Mouse (Mus musculus): Measurements from ENCODE around the gene Dnm3. TPM values are rescaled to one million over a fixed set of nuclear protein-coding genes. Genes with fewer than 3 reads are reported as not detected.

Dnm3 gene
- polyA plus RNA-seq, 1 experiment from 2014 or later, result 2.8 TPM

GRCm38 (mm10) chr1:162121441-162122200, 356.2 kb downstream of the Dnm3 start:
- no peak overlapping the region for H3K4me3 ChIP-seq (ENCODE audit: low read length)
- H3K4me2 ChIP-seq (ENCODE audit: low read depth, low read length), result no peak overlapping the region
- no peaks in the 10 kb centered on the region for H3K9me3 ChIP-seq (ENCODE audit: control insufficient read depth, low read length)
- H3K36me3 ChIP-seq (ENCODE audit: control insufficient read depth, insufficient read depth, low read length), result no peaks in the 10 kb centered on the region
- ATAC-seq (ENCODE audit: low read depth), result peak; percentile 78
- 32% methylated on average over 7 of the region's 7 CpGs for WGBS
- no peak overlapping the region for H3K9ac ChIP-seq (ENCODE audit: low read length)
- peaks cover 4% of the 10 kb centered on the region for H3K4me1 ChIP-seq (replicated peaks; ENCODE audit: control insufficient read depth, insufficient read depth, low read length)
- H3K27me3 ChIP-seq (ENCODE audit: control insufficient read depth, insufficient read depth, low read depth, low read length), result no peaks in the 10 kb centered on the region
- peak overlapping the region; percentile 65 for H3K27ac ChIP-seq (ENCODE audit: low read length)

- 54% methylated on average over 7 of the region's 7 CpGs for WGBS
- H3K27ac ChIP-seq (ENCODE audit: low read length), result peak overlapping the region; percentile 11
- H3K9me3 ChIP-seq (ENCODE audit: control insufficient read depth, low read length), result no peaks in the 10 kb centered on the region
- no peaks in the 10 kb centered on the region for H3K36me3 ChIP-seq (ENCODE audit: control insufficient read depth, insufficient read depth, low read length)
- H3K9ac ChIP-seq (ENCODE audit: low read length), result no peak overlapping the region
- no peak overlapping the region for H3K4me3 ChIP-seq (ENCODE audit: low read length)
- peaks cover 5% of the 10 kb centered on the region for H3K4me1 ChIP-seq (replicated peaks; ENCODE audit: control insufficient read depth, insufficient read depth, low read length)
- ATAC-seq (ENCODE audit: low read depth), result peak; percentile 82
- no peak overlapping the region for H3K4me2 ChIP-seq (ENCODE audit: low read depth, low read length)
- no peaks in the 10 kb centered on the region for H3K27me3 ChIP-seq (ENCODE audit: control insufficient read depth, insufficient read depth, low read depth, low read length)
Observed at GRCm38 (mm10) chr1:162109437-162109813, 368.4 kb downstream of the Dnm3 start.

GRCm38 (mm10) chr1:162108726-162109436, 369.0 kb downstream of the Dnm3 start:
- ATAC-seq (ENCODE audit: low read depth), result peak; percentile 49; the same call in 1 of the 2 replicates
- H3K9ac ChIP-seq (ENCODE audit: low read length), result no peak overlapping the region
- no peaks in the 10 kb centered on the region for H3K36me3 ChIP-seq (ENCODE audit: control insufficient read depth, insufficient read depth, low read length)
- H3K9me3 ChIP-seq (ENCODE audit: control insufficient read depth, low read length), result no peaks in the 10 kb centered on the region
- 62% methylated on average over 6 of the region's 6 CpGs for WGBS
- H3K4me3 ChIP-seq (ENCODE audit: low read length), result no peak overlapping the region
- no peaks in the 10 kb centered on the region for H3K27me3 ChIP-seq (ENCODE audit: control insufficient read depth, insufficient read depth, low read depth, low read length)
- peak overlapping the region; percentile 11 for H3K27ac ChIP-seq (ENCODE audit: low read length)
- H3K4me1 ChIP-seq (replicated peaks; ENCODE audit: control insufficient read depth, insufficient read depth, low read length), result peaks cover 5% of the 10 kb centered on the region
- no peak overlapping the region for H3K4me2 ChIP-seq (ENCODE audit: low read depth, low read length)

- ATAC-seq (ENCODE audit: low read depth), result no peak
- H3K27ac ChIP-seq (ENCODE audit: low read length), result no peak overlapping the region
Observed at GRCm38 (mm10) chr1:162108181-162108671, 369.6 kb downstream of the Dnm3 start.

GRCm38 (mm10) chr1:162107011-162107606, 370.7 kb downstream of the Dnm3 start:
- H3K36me3 ChIP-seq (ENCODE audit: control insufficient read depth, insufficient read depth, low read length), result no peaks in the 10 kb centered on the region
- no peaks in the 10 kb centered on the region for H3K27me3 ChIP-seq (ENCODE audit: control insufficient read depth, insufficient read depth, low read depth, low read length)
- peaks cover 5% of the 10 kb centered on the region for H3K4me1 ChIP-seq (replicated peaks; ENCODE audit: control insufficient read depth, insufficient read depth, low read length)
- WGBS, result 87% methylated on average over 4 of the region's 4 CpGs
- ATAC-seq (ENCODE audit: low read depth), result no peak
- no peak overlapping the region for H3K4me2 ChIP-seq (ENCODE audit: low read depth, low read length)
- no peak overlapping the region for H3K27ac ChIP-seq (ENCODE audit: low read length)
- no peak overlapping the region for H3K9ac ChIP-seq (ENCODE audit: low read length)
- H3K4me3 ChIP-seq (ENCODE audit: low read length), result no peak overlapping the region
- no peaks in the 10 kb centered on the region for H3K9me3 ChIP-seq (ENCODE audit: control insufficient read depth, low read length)

More at GRCm38 (mm10) chr1:162108181-162108671, 369.6 kb downstream of the Dnm3 start:
- Histone ChIP-seq H3K9ac (ENCODE audit: low read length) (no peak overlapping the region), H3K4me2 (ENCODE audit: low read depth, low read length) (no peak overlapping the region), H3K27me3 (ENCODE audit: control insufficient read depth, insufficient read depth, low read depth, low read length) (no peaks in the 10 kb centered on the region), H3K4me1 (replicated peaks; ENCODE audit: control insufficient read depth, insufficient read depth, low read length) (peaks cover 5% of the 10 kb centered on the region), H3K36me3 (ENCODE audit: control insufficient read depth, insufficient read depth, low read length) (no peaks in the 10 kb centered on the region), H3K4me3 (ENCODE audit: low read length) (no peak overlapping the region), H3K9me3 (ENCODE audit: control insufficient read depth, low read length) (no peaks in the 10 kb centered on the region)
- 77% methylated on average over 7 of the region's 7 CpGs for WGBS

GRCm38 (mm10) chr1:162100961-162101830, 376.6 kb downstream of the Dnm3 start:
- no peak overlapping the region for H3K4me3 ChIP-seq (ENCODE audit: low read length)
- H3K27me3 ChIP-seq (ENCODE audit: control insufficient read depth, insufficient read depth, low read depth, low read length), result no peaks in the 10 kb centered on the region
- H3K9me3 ChIP-seq (ENCODE audit: control insufficient read depth, low read length), result no peaks in the 10 kb centered on the region
- H3K9ac ChIP-seq (ENCODE audit: low read length), result no peak overlapping the region
- H3K4me1 ChIP-seq (replicated peaks; ENCODE audit: control insufficient read depth, insufficient read depth, low read length), result no peaks in the 10 kb centered on the region
- no peaks in the 10 kb centered on the region for H3K36me3 ChIP-seq (ENCODE audit: control insufficient read depth, insufficient read depth, low read length)
- no peak for ATAC-seq (ENCODE audit: low read depth)
- no peak overlapping the region for H3K27ac ChIP-seq (ENCODE audit: low read length)
- 80% methylated on average over 10 of the region's 10 CpGs for WGBS
- H3K4me2 ChIP-seq (ENCODE audit: low read depth, low read length), result no peak overlapping the region

GRCm38 (mm10) chr1:162100033-162100820, 377.6 kb downstream of the Dnm3 start:
- no peaks in the 10 kb centered on the region for H3K9me3 ChIP-seq (ENCODE audit: control insufficient read depth, low read length)
- no peaks in the 10 kb centered on the region for H3K4me1 ChIP-seq (replicated peaks; ENCODE audit: control insufficient read depth, insufficient read depth, low read length)
- H3K4me2 ChIP-seq (ENCODE audit: low read depth, low read length), result no peak overlapping the region
- H3K36me3 ChIP-seq (ENCODE audit: control insufficient read depth, insufficient read depth, low read length), result no peaks in the 10 kb centered on the region
- no peak overlapping the region for H3K4me3 ChIP-seq (ENCODE audit: low read length)
- H3K27ac ChIP-seq (ENCODE audit: low read length), result no peak overlapping the region
- ATAC-seq (ENCODE audit: low read depth), result no peak
- no peaks in the 10 kb centered on the region for H3K27me3 ChIP-seq (ENCODE audit: control insufficient read depth, insufficient read depth, low read depth, low read length)
- 67% methylated on average over 7 of the region's 7 CpGs for WGBS
- no peak overlapping the region for H3K9ac ChIP-seq (ENCODE audit: low read length)

- WGBS, result 74% methylated on average over 3 of the region's 3 CpGs
- H3K9me3 ChIP-seq (ENCODE audit: control insufficient read depth, low read length), result no peaks in the 10 kb centered on the region
- ATAC-seq (ENCODE audit: low read depth), result no peak
- no peaks in the 10 kb centered on the region for H3K36me3 ChIP-seq (ENCODE audit: control insufficient read depth, insufficient read depth, low read length)
- peaks cover under 1% of the 10 kb centered on the region; the same call in 1 of the 2 replicates for H3K4me1 ChIP-seq (replicated peaks; ENCODE audit: control insufficient read depth, insufficient read depth, low read length)
- no peak overlapping the region for H3K4me2 ChIP-seq (ENCODE audit: low read depth, low read length)
- no peak overlapping the region for H3K4me3 ChIP-seq (ENCODE audit: low read length)
- H3K9ac ChIP-seq (ENCODE audit: low read length), result no peak overlapping the region
- H3K27me3 ChIP-seq (ENCODE audit: control insufficient read depth, insufficient read depth, low read depth, low read length), result no peaks in the 10 kb centered on the region
- H3K27ac ChIP-seq (ENCODE audit: low read length), result no peak overlapping the region
Observed at GRCm38 (mm10) chr1:162099203-162099602, 378.6 kb downstream of the Dnm3 start.
